Mouse (Mus musculus): ENCODE results near the gene Ptpa. TPM values are rescaled to one million over a fixed set of nuclear protein-coding genes. Genes with fewer than 3 reads are reported as not detected.
"Not testable (repeated sequence)": the region's sequence is repeated elsewhere in the genome, so short reads cannot be mapped to it uniquely, and the experiment has no call there.

Gene Ptpa
- polyA plus RNA-seq, 1 experiment from 2014 or later = 86.7 TPM

DNA sequence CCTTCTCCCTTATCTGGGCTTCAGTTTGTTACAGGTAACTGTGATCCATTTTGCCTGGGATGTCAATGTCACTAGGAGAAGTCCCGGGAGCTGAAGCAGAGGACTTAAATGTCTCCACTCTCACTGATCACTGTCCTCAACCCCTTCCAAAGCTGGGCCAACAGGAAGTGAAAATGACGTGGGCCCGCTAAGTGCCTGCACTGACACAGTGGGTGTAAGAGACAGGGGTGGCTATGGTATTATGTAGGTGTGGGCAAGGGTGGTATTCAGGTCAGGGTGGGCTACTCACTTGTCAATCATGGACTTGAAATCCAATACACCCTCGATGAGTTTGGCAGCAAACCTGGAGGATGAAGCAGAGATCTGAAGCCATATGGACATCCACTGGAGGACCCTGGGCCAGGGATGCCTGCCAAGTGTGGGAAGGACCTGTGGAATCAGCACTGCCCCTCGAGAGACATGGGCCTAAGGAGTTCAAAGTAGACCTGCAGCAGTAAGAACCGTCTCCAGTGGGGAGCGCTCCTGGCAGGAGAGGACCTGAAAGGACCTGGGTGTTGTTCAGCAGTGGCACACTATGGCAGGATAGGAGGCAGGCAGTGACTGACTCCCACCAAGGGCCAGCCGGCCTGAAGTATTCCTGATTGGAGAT lies 7.3 kb upstream of the Ptpa start:
- H3K9ac ChIP-seq (replicated peaks; ENCODE audit: low read length) = no peak overlapping the region
- ATAC-seq (ENCODE audit: low FRiP score, low TSS enrichment) (no peak), DNase-seq (no peak)
- no peak overlapping the region for H3K4me2 ChIP-seq (ENCODE audit: low read length)
- 86% methylated on average over 8 of the region's 8 CpGs for WGBS
- H3K36me3 ChIP-seq (ENCODE audit: control insufficient read depth, insufficient read depth, low read length) = peaks cover 71% of the 10 kb centered on the region
- H3K4me1 ChIP-seq (ENCODE audit: control insufficient read depth, insufficient read depth, low read length) = 0 out of 2 replicates have a peak, but pooled peaks cover under 1% of the 10 kb centered on the region
- H3K9me3 ChIP-seq (ENCODE audit: control insufficient read depth, low read length) = no peaks in the 10 kb centered on the region
- no peaks in the 10 kb centered on the region for H3K27me3 ChIP-seq (ENCODE audit: control insufficient read depth, insufficient read depth, low read length)
- no peak overlapping the region for H3K27ac ChIP-seq (replicated peaks; ENCODE audit: low read depth, low read length)
- no peak overlapping the region for H3K4me3 ChIP-seq (replicated peaks; ENCODE audit: low read depth, low read length)

DNA sequence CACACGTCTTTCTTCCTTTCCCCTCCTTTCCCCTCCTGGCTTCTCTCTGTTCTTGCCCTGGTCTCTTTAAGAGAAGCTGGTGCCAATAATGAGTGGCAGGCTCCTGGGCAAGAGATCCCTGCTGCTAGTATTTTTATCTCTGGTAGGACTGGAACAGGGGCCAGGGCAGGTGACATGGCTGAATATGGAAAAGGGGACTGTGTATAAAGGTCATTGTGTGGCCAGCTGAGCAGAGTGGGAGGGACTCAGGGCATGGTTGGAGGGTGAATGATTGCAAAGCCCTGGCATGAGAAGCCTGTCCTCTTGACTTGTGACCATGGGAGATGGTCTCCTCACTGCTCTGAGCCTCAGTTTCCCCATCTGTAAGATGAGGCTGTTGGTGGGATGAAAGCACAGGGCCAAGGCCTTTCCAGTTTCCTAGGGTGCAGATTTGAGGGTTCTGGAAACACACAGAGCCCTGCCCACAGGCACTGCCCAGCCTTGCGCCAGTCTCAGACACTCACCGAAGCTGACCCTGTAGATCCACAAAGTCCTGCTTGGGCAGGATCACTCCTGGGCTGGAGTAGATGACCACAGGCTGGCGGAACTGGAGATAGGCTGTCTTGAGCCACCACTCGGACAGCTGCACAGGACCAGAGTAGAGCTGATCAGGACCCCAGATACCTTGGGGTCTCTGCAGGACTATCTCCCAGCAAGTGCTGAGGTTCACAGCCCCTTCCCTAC lies 6.2 kb upstream of the Ptpa start:
- ATAC-seq (ENCODE audit: low FRiP score, low TSS enrichment) (no peak), DNase-seq (no peak)
- Histone ChIP-seq H3K9ac (replicated peaks; ENCODE audit: low read length) (no peak overlapping the region), H3K36me3 (ENCODE audit: control insufficient read depth, insufficient read depth, low read length) (peaks cover 63% of the 10 kb centered on the region), H3K4me1 (ENCODE audit: control insufficient read depth, insufficient read depth, low read length) (peaks cover 11% of the 10 kb centered on the region), H3K4me2 (ENCODE audit: low read length) (no peak overlapping the region), H3K27ac (replicated peaks; ENCODE audit: low read depth, low read length) (no peak overlapping the region), H3K9me3 (ENCODE audit: control insufficient read depth, low read length) (no peaks in the 10 kb centered on the region), H3K27me3 (ENCODE audit: control insufficient read depth, insufficient read depth, low read length) (no peaks in the 10 kb centered on the region), H3K4me3 (replicated peaks; ENCODE audit: low read depth, low read length) (no peak overlapping the region)
- WGBS = 87% methylated on average over 5 of the region's 5 CpGs

DNA sequence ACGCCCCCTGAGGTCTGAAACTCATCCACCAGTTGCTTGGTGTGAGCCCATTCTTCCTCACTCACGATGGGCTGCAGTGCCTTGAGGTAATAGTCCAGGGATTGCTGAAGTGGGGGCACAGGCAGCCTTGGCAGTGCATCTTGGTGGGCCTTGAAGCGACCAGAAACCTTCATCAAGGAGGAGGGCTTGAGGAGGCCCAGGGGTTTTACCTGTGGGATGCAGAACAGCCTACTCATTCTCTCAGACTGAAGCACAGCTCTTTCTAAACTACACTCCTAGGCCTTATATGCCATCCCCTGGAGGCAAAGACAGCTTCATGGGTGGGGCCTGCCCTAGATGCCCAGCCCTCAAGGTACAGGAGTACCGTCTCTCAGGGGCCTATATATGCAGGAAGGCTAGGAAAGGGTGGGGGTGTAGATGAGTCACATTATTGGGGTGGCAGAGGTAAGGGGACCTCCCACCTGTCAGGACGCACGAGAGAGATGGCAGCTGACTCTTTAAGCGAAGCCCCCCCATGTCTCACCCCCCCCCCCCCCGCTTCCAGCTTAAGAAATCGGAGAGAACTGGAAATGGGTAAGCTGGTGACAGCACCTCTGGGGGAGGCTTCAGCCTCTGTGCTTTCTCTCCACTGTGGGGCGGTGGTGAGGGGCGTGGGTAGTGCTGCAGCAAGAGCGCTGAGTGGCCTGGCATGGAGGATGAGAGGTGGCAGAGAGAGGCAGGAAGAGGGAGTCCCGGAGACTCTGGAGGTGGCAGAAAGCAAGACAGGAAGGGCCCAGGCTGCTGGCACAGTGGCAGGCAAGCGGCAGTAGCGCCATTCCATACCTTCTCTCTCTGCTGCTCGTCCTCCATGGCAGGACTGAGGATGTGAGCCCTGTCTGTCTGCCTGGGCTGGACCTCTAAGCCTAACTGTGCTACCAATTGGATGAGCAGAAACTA lies 2.5 kb upstream of the Ptpa start:
- H3K27ac ChIP-seq (replicated peaks; ENCODE audit: low read depth, low read length) = no peak overlapping the region
- 79% methylated on average over 16 of the region's 16 CpGs for WGBS
- ATAC-seq (ENCODE audit: low FRiP score, low TSS enrichment) (no peak), DNase-seq (no peak)
- H3K4me2 ChIP-seq (ENCODE audit: low read length) = peak overlapping the region; percentile 15
- peaks cover 26% of the 10 kb centered on the region for H3K4me1 ChIP-seq (ENCODE audit: control insufficient read depth, insufficient read depth, low read length)
- H3K4me3 ChIP-seq (replicated peaks; ENCODE audit: low read depth, low read length) = no peak overlapping the region
- H3K9me3 ChIP-seq (ENCODE audit: control insufficient read depth, low read length) = no peaks in the 10 kb centered on the region
- H3K9ac ChIP-seq (replicated peaks; ENCODE audit: low read length) = no peak overlapping the region; the same call in 1 of the 2 replicates
- peaks cover 32% of the 10 kb centered on the region for H3K36me3 ChIP-seq (ENCODE audit: control insufficient read depth, insufficient read depth, low read length)
- H3K27me3 ChIP-seq (ENCODE audit: control insufficient read depth, insufficient read depth, low read length) = no peaks in the 10 kb centered on the region

- H3K4me2 ChIP-seq (ENCODE audit: low read length) = peak overlapping the region; percentile 74
- no peaks in the 10 kb centered on the region for H3K9me3 ChIP-seq (ENCODE audit: control insufficient read depth, low read length)
- no peaks in the 10 kb centered on the region for H3K27me3 ChIP-seq (ENCODE audit: control insufficient read depth, insufficient read depth, low read length)
- 91% methylated on average over 4 of the region's 4 CpGs for WGBS
- H3K4me1 ChIP-seq (ENCODE audit: control insufficient read depth, insufficient read depth, low read length) = peaks cover 34% of the 10 kb centered on the region
- H3K4me3 ChIP-seq (replicated peaks; ENCODE audit: low read depth, low read length) = peak overlapping the region; percentile 75; the same call in 1 of the 2 replicates
- no peak overlapping the region for H3K27ac ChIP-seq (replicated peaks; ENCODE audit: low read depth, low read length)
- H3K9ac ChIP-seq (replicated peaks; ENCODE audit: low read length) = peak overlapping the region; percentile 24; the same call in 1 of the 2 replicates
- peaks cover 24% of the 10 kb centered on the region for H3K36me3 ChIP-seq (ENCODE audit: control insufficient read depth, insufficient read depth, low read length)
- no peak for ATAC-seq (ENCODE audit: low FRiP score, low TSS enrichment)
- no peak for DNase-seq
These were observed 1.7 kb upstream of the Ptpa start for GRCm38 (mm10) chr2:30414101-30414500.

DNA sequence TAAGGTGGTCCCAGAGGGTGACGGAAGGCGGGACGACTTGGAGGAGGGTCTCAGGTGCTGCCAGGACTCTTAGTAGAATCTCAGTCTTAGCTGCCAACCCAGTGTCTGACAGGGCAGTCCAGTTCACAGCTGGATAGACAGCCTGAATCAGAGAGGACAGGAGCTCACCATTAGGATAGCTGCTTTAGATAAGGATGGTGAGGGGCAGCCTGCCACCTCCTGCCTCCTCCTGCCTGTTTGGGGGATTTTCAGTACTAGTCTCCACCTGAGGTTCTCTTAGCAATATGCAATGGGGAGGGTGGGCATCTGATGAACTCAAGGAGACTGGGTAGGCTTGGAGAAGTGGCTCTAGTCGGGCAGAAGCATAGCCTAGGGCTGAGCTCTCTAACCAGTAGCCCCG lies 1.2 kb upstream of the Ptpa start:
- Histone ChIP-seq H3K4me3 (replicated peaks; ENCODE audit: low read depth, low read length) (peak overlapping the region; percentile 75), H3K36me3 (ENCODE audit: control insufficient read depth, insufficient read depth, low read length) (peaks cover 18% of the 10 kb centered on the region), H3K4me2 (ENCODE audit: low read length) (peak overlapping the region; percentile 74), H3K9ac (replicated peaks; ENCODE audit: low read length) (peak overlapping the region; percentile 89; the same call in 1 of the 2 replicates), H3K27ac (replicated peaks; ENCODE audit: low read depth, low read length) (no peak overlapping the region; the same call in 1 of the 2 replicates), H3K27me3 (ENCODE audit: control insufficient read depth, insufficient read depth, low read length) (no peaks in the 10 kb centered on the region), H3K4me1 (ENCODE audit: control insufficient read depth, insufficient read depth, low read length) (peaks cover 35% of the 10 kb centered on the region), H3K9me3 (ENCODE audit: control insufficient read depth, low read length) (no peaks in the 10 kb centered on the region)
- ATAC-seq (ENCODE audit: low FRiP score, low TSS enrichment) (no peak), DNase-seq (no peak)
- WGBS = 48% methylated on average over 5 of the region's 5 CpGs

- Histone ChIP-seq H3K9me3 (ENCODE audit: control insufficient read depth, low read length) (no peaks in the 10 kb centered on the region), H3K4me1 (ENCODE audit: control insufficient read depth, insufficient read depth, low read length) (peaks cover 35% of the 10 kb centered on the region)
- WGBS = under 1% methylated on average over 58 of the region's 58 CpGs
These were observed 493 bp upstream of the Ptpa start, which contains the start of gene Crat for GRCm38 (mm10) chr2:30415157-30415935. Crat (minus strand) TSS chr2:30415813.

GRCm38 (mm10) chr2:30416649-30416965 lies 768 bp downstream of the Ptpa start:
- DNase-seq (no peak), ATAC-seq (ENCODE audit: low FRiP score, low TSS enrichment) (no peak)
- peak overlapping the region; percentile 75 for H3K4me3 ChIP-seq (replicated peaks; ENCODE audit: low read depth, low read length)
- H3K27me3 ChIP-seq (ENCODE audit: control insufficient read depth, insufficient read depth, low read length) = no peaks in the 10 kb centered on the region
- peak overlapping the region; percentile 92 for H3K27ac ChIP-seq (replicated peaks; ENCODE audit: low read depth, low read length)
- H3K4me2 ChIP-seq (ENCODE audit: low read length) = peak overlapping the region; percentile 74
- under 1% methylated on average over 7 of the region's 7 CpGs for WGBS
- peak overlapping the region; percentile 89 for H3K9ac ChIP-seq (replicated peaks; ENCODE audit: low read length)
- H3K9me3 ChIP-seq (ENCODE audit: control insufficient read depth, low read length) = no peaks in the 10 kb centered on the region
- H3K4me1 ChIP-seq (ENCODE audit: control insufficient read depth, insufficient read depth, low read length) = peaks cover 35% of the 10 kb centered on the region
- H3K36me3 ChIP-seq (ENCODE audit: control insufficient read depth, insufficient read depth, low read length) = peaks cover 5% of the 10 kb centered on the region; the same call in 1 of the 2 replicates

More at GRCm38 (mm10) chr2:30415157-30415935, 493 bp upstream of the Ptpa start, which contains the start of gene Crat:
- Histone ChIP-seq H3K36me3 (ENCODE audit: control insufficient read depth, insufficient read depth, low read length) (peaks cover 12% of the 10 kb centered on the region), H3K27me3 (ENCODE audit: control insufficient read depth, insufficient read depth, low read length) (no peaks in the 10 kb centered on the region), H3K4me3 (replicated peaks; ENCODE audit: low read depth, low read length) (peak within 1 kb of the TSS; percentile 75), H3K27ac (replicated peaks; ENCODE audit: low read depth, low read length) (peak within 1 kb of the TSS; percentile 92), H3K9ac (replicated peaks; ENCODE audit: low read length) (peak within 1 kb of the TSS; percentile 89), H3K4me2 (ENCODE audit: low read length) (peak within 1 kb of the TSS; percentile 74)
- DNase-seq (peak; percentile 84), ATAC-seq (ENCODE audit: low FRiP score, low TSS enrichment) (peak; percentile 82)

DNA sequence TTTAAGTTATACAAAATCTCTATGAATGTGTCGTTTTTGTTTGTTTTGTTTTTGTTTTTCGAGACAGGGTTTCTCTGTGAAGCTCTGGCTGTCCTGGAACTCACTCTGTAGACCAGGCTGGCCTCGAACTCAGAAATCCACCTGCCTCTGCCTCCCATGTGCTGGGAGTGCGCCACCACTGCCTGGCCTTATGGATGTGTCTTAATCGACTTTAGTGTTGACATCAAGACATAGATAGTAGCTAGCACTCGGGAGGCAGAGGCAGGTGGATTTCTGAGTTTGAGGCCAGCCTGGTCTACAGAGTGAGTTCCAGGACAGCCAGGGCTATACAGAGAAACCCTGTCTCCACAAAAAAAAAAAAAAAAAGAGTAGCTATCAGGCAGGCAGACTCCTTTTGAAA lies 1.3 kb downstream of the Ptpa start:
- WGBS = 82% methylated on average over 6 of the region's 6 CpGs
- H3K4me3 ChIP-seq (replicated peaks; ENCODE audit: low read depth, low read length) = peak overlapping the region; percentile 75; the same call in 1 of the 2 replicates
- H3K27me3 ChIP-seq (ENCODE audit: control insufficient read depth, insufficient read depth, low read length); H3K9ac ChIP-seq (replicated peaks; ENCODE audit: low read length); H3K27ac ChIP-seq (replicated peaks; ENCODE audit: low read depth, low read length); DNase-seq; H3K36me3 ChIP-seq (ENCODE audit: control insufficient read depth, insufficient read depth, low read length); ATAC-seq (ENCODE audit: low FRiP score, low TSS enrichment); H3K9me3 ChIP-seq (ENCODE audit: control insufficient read depth, low read length): not testable (repeated sequence)
- peaks cover 35% of the 10 kb centered on the region for H3K4me1 ChIP-seq (ENCODE audit: control insufficient read depth, insufficient read depth, low read length)
- peak overlapping the region; percentile 74 for H3K4me2 ChIP-seq (ENCODE audit: low read length)

Data from midbrain, embryonic 14.5 days (tissue).